Mouse (Mus musculus) gastrocnemius, adult 2 months (tissue): ENCODE measurements around the gene Boc. TPM values are rescaled to one million over a fixed set of nuclear protein-coding genes. Genes with fewer than 3 reads are reported as not detected.
A peak's percentile ranks its signal among the peaks of the same experiment; 100 is the strongest.

Source experiments
- DNase-seq: peaks from one replicate; pipeline ENCODE4 v3.0.0; 2022
- H3K27ac ChIP-seq: fragments of 200-600 bp; 2 replicates; pipeline ENCODE4 v1.8.1; 2022; ENCODE audit warnings: mild to moderate bottlenecking
- H3K4me3 ChIP-seq: fragments of 200-600 bp; 2 replicates; pipeline ENCODE4 v1.8.1; 2022; ENCODE audit warnings: mild to moderate bottlenecking, moderate library complexity
- CTCF ChIP-seq: fragments of 200-600 bp; IDR thresholded peaks from 2 replicates; pipeline ENCODE4 v1.8.1; 2022; ENCODE audit warnings: antibody characterized with exemption, mild to moderate bottlenecking, moderate library complexity
- intact Hi-C: fragments of 180-260 bp; cut with DNase I; formaldehyde crosslinking; loops from one replicate; pipeline ENCODE4 v1.15.1; 2025
- total RNA-seq, 2 experiments: library from RNA; stranded (reverse); gene quantifications; 2 replicates each; pipeline ENCODE4 v1.2.3; 2021

Boc gene
- total RNA-seq, 2 experiments from 2014 or later, result 2.6 to 5.0 TPM

- TF ChIP-seq CTCF, result no peak
- Histone ChIP-seq H3K4me3 (no peak overlapping the region), H3K27ac (no peak overlapping the region)
- intact Hi-C loops, result no loop called here
- no peak for DNase-seq
Observed at GRCm38 (mm10) chr16:44491051-44491450, 67.6 kb downstream of the Boc start.

- no peak overlapping the region for H3K27ac ChIP-seq
- TF ChIP-seq CTCF, result no peak
- intact Hi-C loops, result loop anchor here (5.0 to 10.0 kb wide), 2 partner anchors 70 to 228 kb away; partner anchors contain the start of gene Boc
- DNase-seq, result no peak
- no peak overlapping the region for H3K4me3 ChIP-seq
Observed at GRCm38 (mm10) chr16:44487194-44487593, 71.5 kb downstream of the Boc start.

- TF ChIP-seq CTCF, result no peak
- intact Hi-C loops, result loop anchor here (5.0 to 10.0 kb wide), 2 partner anchors 71 to 228 kb away; partner anchors contain the start of gene Boc
- DNase-seq, result no peak
- no peak overlapping the region for H3K4me3 ChIP-seq
- no peak overlapping the region for H3K27ac ChIP-seq
Observed at GRCm38 (mm10) chr16:44486612-44487011, 72.1 kb downstream of the Boc start.

GRCm38 (mm10) chr16:44485691-44486090 is 73.0 kb downstream of the Boc start:
- Histone ChIP-seq H3K4me3 (no peak overlapping the region), H3K27ac (no peak overlapping the region)
- DNase-seq, result no peak
- intact Hi-C loops, result loop anchor here (5.0 to 10.0 kb wide), 2 partner anchors 72 to 229 kb away; partner anchors contain the start of gene Boc
- no peak for TF ChIP-seq CTCF

- no peak overlapping the region for H3K4me3 ChIP-seq
- no peak for DNase-seq
- TF ChIP-seq CTCF, result no peak
- intact Hi-C loops, result loop anchor here (1.0 to 10.0 kb wide), 3 partner anchors 72 to 230 kb away; partner anchors contain the start of gene Boc
- no peak overlapping the region for H3K27ac ChIP-seq
Observed at GRCm38 (mm10) chr16:44484831-44485230, 73.9 kb downstream of the Boc start.

GRCm38 (mm10) chr16:44484079-44484478 is 74.6 kb downstream of the Boc start:
- intact Hi-C loops, result loop anchor here (1.0 to 10.0 kb wide), 2 partner anchors 160 to 231 kb away; no protein-coding TSS in a partner anchor
- no peak overlapping the region for H3K27ac ChIP-seq
- H3K4me3 ChIP-seq, result no peak overlapping the region
- no peak; the same call in none of the 2 replicates for TF ChIP-seq CTCF
- DNase-seq, result peak; percentile 79

GRCm38 (mm10) chr16:44481599-44482593 is 76.8 kb downstream of the Boc start:
- peak overlapping the region; percentile 56 for H3K27ac ChIP-seq
- H3K4me3 ChIP-seq, result no peak overlapping the region
- intact Hi-C loops, result loop anchor here (10.0 kb wide), 1 partner anchor 233 kb away; no protein-coding TSS in a partner anchor
- TF ChIP-seq CTCF, result no peak
- DNase-seq, result no peak

GRCm38 (mm10) chr16:44480616-44481015 is 78.1 kb downstream of the Boc start:
- Histone ChIP-seq H3K4me3 (no peak overlapping the region), H3K27ac (peak overlapping the region; percentile 56; the same call in 1 of the 2 replicates)
- no peak for DNase-seq
- intact Hi-C loops, result loop anchor here (10.0 kb wide), 1 partner anchor 234 kb away; no protein-coding TSS in a partner anchor
- TF ChIP-seq CTCF, result peak; percentile 37

- DNase-seq, result no peak
- intact Hi-C loops, result loop anchor here (10.0 kb wide), 1 partner anchor 235 kb away; no protein-coding TSS in a partner anchor
- Histone ChIP-seq H3K4me3 (no peak overlapping the region), H3K27ac (no peak overlapping the region)
- no peak for TF ChIP-seq CTCF
Observed at GRCm38 (mm10) chr16:44479852-44480251, 78.8 kb downstream of the Boc start.

- no peak overlapping the region for H3K27ac ChIP-seq
- H3K4me3 ChIP-seq, result peak overlapping the region; percentile 49
- TF ChIP-seq CTCF, result no peak
- no peak for DNase-seq
- intact Hi-C loops, result no loop called here
Observed at GRCm38 (mm10) chr16:44478767-44479166, 79.9 kb downstream of the Boc start.

GRCm38 (mm10) chr16:44475682-44476375 is 82.9 kb downstream of the Boc start:
- no peak overlapping the region for H3K27ac ChIP-seq
- DNase-seq, result no peak
- no peak for TF ChIP-seq CTCF
- intact Hi-C loops, result no loop called here
- H3K4me3 ChIP-seq, result no peak overlapping the region

GRCm38 (mm10) chr16:44475281-44475680 is 83.4 kb downstream of the Boc start:
- H3K4me3 ChIP-seq, result no peak overlapping the region
- intact Hi-C loops, result no loop called here
- DNase-seq, result no peak
- no peak for TF ChIP-seq CTCF
- H3K27ac ChIP-seq, result no peak overlapping the region
